Mouse (Mus musculus) gastrocnemius, postnatal 25 days (tissue): ENCODE results near the gene Igfbp7. TPM values are rescaled to one million over a fixed set of nuclear protein-coding genes. Genes with fewer than 3 reads are reported as not detected.

Source experiments
- DNase-seq: peaks from one replicate; pipeline ENCODE4 v3.0.0; 2022
- total RNA-seq, 2 experiments: library from RNA; stranded (reverse); gene quantifications; 1 replicate in 1 of 2; 2 replicates in 1 of 2; pipeline ENCODE4 v1.2.3; 2021

The Igfbp7 gene
- total RNA-seq, 2 experiments from 2014 or later = 105 to 156 TPM

DNA sequence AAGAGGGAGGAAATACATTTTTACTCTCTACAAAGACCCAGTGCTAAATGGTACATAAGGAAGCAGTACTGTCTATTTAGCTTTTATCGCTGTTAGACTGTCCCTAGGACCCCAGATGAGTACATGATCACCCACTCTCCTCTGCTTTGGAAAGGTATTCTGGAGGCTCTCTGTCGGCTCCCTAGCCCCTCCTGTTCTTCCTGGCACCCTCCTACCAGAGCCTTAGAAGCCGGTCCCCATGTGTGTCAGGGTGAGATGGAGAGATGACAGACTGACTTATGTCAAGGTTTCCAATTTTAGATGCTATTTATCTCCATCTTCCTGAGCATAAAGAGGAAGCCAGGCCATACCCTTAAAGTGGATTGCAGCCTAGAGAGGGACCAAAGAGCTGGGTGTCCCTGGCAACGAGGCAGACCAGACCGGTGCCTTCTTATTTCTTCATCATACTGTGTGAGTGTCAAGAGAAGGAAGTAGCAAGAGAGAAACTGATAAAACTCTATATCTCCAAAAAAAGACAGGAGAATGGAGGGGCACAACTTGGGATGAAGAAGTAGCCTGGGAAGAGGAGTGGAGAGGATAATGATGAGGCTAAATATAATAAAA lies 2.3 kb downstream of the Igfbp7 start:
- no peak for DNase-seq

DNA sequence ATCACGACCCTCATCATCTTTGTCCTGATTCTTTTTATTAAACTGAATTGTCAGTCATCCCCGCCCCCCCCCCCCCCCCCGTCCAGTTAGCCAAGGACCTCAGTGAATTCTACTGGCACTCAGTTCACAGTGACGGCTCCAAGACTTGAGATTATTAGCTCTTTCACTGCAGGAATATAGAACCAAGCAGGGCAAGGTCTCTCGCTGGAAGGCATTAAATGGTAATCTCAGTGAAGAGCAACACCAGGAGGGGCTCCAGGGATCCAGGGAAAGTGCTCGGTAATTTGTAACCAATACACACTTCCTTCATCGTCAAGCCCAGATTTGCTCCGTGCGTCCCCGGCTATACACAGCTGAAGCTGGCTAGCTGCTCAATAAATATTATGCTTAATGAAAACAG lies 2.9 kb downstream of the Igfbp7 start:
- no peak for DNase-seq

DNA sequence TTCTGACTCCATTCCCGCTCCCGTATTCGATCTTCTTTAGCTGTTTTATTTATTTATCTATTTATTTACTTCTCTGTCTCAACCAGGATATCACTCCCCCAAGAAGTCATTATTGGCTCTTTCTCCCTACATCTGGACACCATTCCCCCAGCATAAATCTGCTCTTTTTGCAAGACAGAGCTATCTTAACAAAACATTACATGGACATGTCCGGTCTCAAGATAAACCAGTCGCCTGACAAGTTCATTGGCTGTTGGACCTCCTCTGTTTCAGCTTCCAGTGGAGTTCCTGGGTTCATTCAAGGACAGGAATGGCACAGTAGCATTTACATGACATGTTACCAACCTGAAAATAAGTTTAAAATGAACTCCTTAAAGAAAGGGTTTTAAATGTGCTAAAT lies 4.9 kb downstream of the Igfbp7 start:
- DNase-seq = no peak

DNA sequence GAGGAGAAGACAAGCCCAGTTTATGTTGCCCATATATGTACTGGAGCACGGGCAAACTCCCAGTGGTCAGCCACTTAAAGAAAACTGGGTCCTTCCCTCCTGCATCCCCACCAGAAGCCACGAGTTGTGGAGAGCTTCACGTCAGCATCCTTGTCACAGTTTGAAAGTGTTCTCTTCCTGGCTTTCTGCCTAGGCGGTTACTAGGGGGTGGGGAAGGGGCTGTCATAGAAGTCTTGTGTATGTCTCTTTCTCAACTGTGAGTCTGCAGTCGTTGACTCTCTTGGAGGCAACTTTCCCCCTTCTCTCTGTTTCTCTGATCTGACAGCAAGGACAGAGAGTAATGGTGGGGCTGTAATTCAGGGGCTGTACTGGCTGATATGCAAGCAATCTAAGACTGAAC lies 5.7 kb downstream of the Igfbp7 start:
- DNase-seq = no peak

DNA sequence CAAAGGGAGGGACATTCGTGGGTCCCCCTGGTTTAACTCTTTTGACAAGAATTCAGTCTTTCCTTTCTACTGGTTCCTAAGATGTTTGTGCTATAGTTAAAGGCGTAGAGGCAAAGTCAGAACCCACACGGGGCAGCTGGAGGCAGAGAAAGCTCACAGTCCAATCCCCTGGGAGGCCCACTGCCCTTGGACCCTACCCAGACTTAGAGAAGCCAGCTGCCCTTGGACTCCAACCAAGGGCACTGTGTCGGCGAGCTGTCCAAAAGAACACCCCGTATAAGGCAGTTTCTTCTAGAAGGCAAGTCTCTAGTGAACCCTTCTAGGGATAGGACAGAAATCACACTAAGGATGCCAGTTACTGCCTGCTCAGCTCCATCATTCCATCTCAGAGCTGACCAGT lies 7.0 kb downstream of the Igfbp7 start:
- peak; percentile 30 for DNase-seq

DNA sequence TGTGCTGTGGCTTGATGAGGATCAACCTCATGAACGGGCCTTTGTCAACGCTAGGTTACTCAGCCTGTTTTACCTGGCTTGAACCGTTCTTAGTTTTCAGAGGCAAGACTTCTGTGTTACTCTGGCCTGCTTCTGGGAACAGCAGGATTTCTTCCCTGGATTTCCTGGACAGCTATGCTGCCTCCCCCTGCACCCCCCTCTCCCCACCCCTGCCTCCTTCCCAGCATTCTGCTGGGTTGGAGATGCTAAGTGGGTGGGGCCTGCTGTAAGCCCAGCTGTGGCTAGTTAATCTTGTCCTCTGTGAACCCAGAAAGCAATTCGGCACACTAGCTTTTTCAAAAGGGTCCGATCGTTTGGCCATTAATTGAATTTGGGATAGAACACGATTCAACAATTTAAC lies 7.7 kb downstream of the Igfbp7 start:
- DNase-seq = peak; percentile 69

DNA sequence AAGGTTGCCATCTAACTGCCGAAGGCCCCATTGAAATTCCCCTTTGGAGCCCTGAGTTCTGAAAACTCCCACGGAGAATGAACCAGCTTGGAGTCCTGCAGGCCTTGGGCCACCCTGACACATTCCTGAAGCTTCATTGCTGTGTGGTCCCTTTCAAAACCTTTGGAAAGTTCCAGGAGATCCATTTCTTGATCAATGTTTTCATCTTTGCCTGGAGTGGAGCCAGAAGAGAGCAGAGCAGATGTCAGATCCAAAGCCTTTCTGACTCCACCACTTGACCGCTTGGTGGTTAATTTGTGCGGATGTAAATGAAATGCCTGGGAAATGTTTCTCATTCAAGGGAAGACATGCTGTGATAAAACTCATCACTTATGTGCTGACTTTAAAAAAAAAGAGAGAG lies 8.8 kb downstream of the Igfbp7 start:
- DNase-seq = no peak

DNA sequence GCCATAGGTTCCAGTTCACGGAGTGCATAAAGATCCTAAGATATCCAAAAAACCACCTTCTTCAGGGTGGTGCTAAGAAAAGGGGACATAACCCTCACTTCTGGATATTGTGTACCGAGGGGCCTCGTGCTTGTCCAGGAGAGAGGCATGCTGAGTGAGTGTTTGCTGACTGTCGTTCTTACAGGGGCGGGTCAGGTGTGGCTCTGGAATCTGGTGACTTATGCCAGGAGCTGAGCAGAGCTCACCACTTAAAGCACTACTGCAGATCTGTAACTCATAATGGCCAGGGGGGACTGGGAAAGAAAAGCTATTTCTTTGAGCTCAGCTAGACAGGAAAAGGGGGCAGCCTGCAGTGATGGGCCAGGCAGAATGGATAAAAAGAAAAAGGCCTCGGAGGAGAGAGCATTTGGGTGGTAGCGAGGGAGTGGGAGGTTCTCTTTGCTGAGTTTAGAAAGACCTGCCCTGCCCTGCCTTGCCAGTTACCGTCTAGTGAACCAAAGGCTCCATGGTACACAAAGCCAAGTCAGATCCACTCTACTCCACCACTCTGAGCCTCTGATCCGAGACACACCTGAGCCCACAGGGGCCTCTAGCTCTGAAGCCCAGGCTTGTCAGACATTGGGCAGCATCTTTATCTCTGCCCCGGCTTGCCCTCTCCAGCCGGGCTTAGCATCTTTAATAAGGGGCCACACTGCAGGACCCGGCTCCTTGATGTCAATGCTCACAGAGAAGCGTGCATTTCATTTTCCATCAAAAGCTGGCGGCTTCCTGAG lies 9.4 kb downstream of the Igfbp7 start:
- DNase-seq = no peak

DNA sequence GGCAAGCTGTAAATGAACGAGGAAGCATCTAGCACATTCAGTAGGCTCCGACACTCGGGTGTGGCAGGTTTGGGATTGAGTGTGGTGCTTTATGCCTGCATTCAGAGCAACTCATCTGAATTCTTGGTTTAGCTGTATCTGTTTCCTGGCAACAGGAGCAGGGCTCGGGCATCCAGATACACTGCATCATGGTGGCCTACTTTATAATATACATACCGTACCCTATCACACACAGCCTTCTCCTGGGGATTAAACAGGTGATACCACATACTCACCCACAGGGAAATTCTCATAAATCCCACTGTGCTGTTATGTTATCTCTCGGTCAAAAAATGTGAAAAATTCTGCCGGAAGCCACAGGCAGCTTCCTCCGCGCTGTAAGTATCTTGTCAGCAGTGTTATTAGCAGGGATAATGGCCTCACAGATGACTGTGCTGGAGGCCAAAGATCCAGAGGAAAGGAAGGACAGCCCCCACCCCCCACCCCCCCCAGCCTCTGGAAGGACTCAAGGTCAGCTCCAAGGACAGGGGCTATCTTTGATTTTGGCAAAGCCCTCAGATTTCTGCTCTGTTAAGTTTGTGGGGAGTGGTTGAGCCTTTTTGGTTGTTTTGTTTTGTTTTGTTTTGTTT lies 13.7 kb downstream of the Igfbp7 start:
- DNase-seq = no peak

DNA sequence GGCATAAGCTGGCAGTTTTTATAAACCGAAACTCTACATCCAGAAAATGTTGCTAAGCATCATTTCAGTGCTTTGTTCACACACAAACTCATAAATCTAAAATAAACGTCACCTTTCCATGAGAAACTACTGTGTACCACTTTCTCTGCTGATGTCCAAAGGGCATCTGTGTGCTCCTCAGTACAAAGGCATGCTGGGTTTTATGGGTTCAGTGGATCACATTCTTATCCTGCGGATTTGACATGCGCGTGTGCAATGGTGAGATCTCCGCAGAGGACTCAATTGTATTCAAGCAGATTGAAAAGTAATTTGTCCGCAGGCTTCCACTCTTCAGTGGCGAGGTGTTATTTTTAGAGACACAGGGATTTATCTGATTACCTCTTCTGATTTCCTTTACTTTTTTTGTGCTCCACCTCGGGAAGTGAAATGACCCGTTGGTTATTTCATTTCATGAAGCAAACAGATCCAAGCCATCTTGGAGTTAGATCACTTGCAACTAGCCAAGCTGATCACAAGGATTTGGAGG lies 14.7 kb downstream of the Igfbp7 start:
- DNase-seq = no peak

DNA sequence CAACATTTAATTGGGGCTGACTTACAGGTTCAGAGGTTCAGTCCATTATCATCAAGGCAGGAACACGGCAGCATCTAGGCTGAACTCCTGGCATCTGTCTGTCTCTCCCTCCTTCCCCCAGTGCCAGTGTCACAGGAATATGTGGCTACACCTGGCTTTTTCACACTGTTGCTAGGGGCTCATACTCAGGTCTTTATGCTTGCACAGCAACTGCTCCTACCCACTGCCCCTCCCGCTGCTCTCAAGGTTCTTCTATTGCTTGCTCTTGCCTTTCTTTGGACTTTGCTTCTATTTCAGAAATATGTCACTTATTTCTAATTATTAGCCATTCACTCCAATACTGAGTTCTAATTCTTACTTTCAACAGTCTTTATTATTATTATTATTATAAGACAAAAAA lies 17.6 kb downstream of the Igfbp7 start:
- no peak for DNase-seq

DNA sequence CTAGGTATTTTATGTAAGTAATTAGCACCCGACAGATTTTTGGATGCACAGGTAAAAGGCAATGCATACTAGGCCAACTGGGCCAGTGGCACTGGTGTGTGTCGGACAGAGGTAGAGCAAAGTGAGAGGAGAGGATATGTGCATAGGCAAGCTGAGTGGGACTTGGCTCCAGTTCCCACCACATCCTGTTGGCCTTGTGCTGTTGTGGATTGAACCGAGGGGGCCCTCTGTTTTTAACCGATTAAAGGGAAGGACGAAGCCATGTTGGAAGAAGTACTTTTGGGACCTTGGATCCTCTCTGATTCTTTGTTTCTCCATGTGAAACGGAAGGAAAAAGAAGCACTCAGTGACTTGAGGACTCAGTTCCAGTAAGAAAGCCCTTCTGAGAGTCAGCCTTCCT lies 19.5 kb downstream of the Igfbp7 start:
- DNase-seq = no peak

DNA sequence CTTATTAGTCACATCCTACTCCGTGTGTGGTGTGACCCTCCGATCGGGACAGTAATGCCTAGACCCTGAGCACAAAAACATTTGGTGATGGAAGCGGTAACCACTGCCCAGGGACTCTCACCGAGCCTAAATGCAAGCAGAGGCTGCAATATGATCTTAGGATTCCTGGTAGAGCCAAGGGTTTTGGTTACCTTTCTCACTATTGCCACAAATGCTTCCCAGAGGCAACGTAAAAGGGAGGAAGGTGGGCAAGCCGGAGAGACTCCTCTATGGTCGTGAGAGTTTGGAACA lies 20.5 kb downstream of the Igfbp7 start:
- no peak for DNase-seq

DNA sequence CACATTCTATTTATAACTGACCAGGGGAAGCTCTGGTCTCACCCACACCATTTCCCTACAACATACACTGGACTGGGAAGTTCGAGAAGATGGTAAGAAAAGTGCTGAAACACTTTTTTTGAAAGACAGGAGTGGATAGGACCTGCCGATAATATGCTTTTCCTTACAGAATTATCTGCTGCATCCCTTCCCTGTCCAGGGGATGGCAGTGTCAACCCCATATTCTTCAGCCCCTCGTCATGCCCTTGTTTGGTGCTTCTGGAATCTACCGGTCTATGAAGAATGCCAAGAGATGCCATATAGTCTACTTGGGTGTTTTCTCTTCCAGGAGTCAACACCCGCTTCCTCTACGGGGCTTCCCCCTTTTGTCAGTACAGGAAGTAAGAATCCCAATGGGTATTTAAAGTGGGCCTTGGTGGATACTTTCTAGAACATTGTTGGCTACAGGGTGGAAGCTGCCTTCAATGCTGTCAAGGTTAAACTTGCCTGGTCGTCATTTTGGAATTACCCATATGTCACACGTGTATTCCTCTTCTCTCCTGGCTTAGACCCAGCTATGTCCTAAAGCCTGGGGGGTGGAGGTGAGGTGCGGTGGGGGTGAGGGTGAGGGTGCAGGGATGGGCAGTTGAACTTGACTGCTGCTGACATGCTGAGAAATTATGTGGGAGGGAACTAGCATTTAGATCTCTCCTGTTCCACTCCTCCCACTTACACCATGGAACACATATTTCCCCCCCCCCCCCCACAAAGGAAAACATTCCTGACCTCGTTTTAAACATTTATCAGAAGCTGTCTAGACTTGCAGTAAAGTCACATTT lies 21.0 kb downstream of the Igfbp7 start:
- DNase-seq = no peak

DNA sequence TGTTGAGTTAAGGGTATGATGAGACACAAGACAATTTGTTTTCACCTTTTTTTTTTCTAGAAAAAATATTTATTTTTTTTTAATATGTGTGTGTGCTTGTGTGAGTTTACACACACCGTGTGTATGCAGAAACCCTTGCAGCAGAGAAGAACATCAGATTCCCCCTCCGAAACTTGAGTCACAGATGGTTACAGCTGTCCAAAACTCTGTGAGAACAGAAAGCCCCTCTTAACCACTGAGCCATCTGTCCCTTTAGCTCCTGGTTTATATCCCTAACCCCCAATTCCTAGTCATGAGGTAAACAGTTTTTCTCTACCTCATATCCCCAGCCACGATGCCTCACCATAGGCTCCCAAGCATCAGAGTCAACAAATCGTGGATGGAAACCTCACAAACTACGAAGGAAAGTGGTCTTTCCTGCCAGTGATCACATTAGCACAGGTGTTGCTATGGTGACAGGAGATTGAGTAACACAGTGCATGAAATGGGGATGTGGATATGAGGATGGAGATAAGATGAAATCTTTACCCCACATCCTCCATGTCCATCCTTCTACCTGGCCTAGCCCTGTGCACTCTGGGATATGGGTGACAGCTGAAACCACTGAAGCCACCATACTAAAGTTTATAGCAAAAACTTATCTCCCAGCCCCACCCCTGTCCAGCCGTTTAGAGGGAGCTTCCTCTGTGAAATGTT lies 21.8 kb downstream of the Igfbp7 start:
- DNase-seq = no peak

DNA sequence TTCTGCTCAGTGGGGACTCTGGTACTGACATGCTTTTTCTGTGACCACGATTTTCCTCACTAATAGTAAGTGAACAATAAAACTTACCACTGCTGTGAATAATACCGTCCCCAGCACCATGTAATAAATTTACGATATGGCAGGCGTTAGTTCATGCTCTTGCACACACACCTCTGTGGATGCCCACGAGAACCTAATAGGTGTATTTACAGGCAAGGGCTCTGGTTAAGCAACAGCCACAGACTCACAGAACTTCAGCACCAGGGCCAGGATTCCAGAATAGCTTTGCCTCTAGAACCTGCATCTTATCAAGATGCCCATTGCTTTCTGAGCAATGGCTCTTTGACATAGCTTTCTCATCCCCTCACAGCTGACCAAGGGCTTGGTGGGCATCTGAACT lies 22.6 kb downstream of the Igfbp7 start:
- DNase-seq = no peak

DNA sequence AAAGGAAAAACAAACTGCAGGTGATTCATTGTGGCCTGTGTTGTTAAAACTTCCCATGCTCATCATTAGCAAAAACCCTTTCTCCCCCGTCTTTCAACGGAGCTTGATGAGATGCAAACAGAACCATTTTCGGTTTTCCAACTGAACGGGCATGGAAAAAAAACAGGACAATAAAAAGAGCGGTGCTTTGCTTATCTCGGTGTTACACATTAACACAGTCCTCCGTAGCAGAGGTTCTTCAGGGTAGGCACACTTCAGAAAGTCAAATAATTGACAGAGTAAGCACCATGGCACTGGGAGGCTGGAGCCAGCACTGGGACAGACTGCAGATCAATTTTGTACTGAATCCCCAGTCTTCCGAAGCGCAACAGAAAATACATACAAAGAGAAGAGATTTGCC lies 23.1 kb downstream of the Igfbp7 start:
- DNase-seq = no peak

DNA sequence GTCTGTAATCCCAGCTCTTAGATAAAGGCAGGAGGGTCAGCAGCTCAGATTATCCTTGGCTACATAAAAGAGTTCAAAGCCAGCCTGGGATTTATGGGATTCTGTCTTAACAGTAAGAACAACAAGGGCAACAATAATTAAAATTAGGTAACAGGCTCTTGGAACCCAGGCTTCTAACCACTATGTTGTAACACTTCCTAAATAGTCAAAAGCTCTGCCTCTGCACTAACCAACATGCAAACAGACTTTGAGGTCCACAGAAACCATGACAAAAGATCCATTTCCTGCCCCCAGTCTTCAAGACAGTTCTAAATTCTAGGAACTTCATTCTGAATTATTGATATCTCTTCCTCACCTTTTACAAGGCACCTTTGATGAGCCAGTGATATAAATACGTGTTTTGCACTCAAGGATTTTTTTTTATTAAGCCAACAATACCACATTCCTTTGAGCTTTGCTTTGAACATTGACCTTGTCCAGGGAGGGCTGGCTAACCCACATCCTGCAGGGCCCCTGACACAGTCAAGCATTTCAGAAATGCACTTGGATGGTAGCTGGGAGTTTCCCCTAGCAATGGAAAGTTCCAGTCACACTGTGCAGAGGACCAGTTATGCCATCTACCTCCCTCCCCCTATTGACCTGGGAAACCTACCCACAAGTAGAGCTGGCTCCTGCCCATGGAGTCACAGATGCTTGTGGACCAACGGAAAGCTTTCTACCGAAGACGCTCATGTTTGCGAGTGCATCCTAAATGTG lies 23.9 kb downstream of the Igfbp7 start:
- no peak for DNase-seq

DNA sequence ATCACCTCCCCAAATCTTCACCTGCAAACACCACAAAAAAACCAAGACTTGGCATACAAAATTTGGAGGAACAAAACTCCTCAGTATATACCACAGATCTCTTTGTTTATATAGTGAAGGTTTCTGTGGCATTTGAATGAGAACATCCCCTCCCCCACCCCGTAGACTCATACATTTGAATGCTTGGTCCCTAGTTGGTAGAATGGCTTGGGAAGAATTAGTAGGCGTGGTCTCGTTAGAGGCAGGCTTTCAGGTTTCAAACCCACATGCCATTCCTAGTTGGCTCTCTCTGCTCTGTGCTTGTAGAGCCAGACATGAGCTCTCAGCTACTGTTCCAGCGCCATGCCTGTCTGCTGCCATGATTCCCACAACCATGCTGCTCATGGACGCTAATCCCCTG lies 26.2 kb downstream of the Igfbp7 start:
- no peak for DNase-seq

DNA sequence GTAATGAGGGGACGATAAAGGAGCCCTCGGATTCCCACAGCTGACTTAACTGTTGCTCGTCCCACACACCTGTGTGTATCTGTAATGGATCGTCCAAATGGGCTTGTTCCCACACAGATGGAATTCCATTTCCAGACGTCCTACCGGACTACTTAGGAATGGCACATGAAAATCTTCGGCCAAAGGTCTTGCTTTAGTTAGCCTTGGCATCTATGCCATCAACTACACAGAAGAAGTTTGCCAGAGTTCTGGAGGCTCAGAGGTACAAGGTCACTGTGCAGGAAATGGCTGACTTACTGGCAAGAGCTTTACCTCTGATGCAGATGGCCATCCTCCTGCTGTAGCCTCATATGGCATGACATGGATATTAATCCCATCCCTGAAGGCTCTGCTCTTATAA lies 26.6 kb downstream of the Igfbp7 start:
- DNase-seq = no peak

DNA sequence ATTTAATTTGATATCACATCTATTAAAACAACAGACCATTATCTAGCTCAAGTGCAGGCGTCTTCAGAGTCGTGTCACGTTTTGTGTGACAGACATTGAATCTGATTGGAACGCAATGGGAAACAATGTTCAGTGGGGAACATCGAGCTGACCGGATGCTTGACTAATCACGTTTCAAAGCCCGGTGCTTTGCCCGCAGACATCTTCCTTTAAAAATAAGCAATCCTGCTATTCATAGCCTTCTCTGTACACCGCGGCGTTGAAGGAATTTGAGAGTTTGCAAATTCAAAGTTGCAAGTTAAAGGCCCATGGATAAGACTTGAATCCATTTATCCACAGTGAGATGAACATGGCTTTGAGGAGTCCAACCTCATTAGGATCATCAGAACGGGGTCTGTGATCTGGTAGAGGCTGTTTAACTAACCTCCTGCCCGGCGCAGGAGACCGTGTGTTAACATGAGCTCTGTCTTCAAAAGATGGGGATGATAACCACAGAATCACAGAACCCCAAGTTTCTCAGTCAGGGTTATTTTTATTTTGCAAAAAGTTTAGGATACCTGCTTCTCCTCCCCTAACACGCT lies 27.4 kb downstream of the Igfbp7 start:
- no peak for DNase-seq
